ENCODE assay signal across 21 mouse cellular contexts in the genomic region with DNA sequence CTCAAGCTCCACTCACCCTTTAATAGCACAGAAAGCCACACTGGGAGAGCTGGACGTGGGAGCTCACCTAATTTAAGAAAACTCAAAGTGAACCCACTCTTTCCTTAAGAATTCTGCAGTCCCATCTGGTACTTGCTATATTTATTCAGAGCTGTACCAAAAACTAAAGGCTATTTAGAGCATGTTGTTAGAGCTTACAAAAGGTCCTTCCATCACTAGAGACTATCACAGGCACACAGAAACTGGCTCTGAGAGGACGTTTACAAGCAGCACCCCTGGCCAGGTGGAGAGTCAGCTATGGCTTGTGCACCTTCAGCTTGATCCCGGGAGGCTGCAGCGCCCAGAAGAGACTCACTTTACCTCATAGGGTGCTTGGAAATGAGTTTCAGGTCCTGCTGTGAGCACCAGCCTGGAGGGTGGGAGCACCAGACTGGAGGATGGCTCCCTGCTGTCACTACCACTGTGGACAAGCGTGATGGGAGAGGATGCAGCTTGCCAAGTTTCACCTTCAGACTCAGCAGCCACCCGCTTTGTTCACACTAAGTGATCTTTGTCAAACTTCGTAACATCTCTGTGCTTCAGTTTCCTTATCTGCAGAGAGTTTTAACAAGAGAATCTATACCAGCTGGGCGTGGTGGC. TPM values are rescaled to one million over a fixed set of nuclear protein-coding genes. Genes with fewer than 3 reads are reported as not detected.
A peak's percentile ranks its signal among the peaks of the same experiment; 100 is the strongest.
DNase-seq lines count a peak whose midpoint lies in the region; ATAC-seq lines count a peak whose summit lies in the region.
"Had no signal": no experiment of that assay in that cellular context is flagged by ENCODE, and none has a peak within 500 bp of the region (broad histone marks: within the 10 kb centered on the region; RNA-seq: fewer than 3 reads in every experiment).

No protein-coding gene starts in this region.

- no peak for ATAC-seq in forebrain, embryonic 12.5 days (ENCODE audit: low FRiP score)
- ATAC-seq in kidney, embryonic 16.5 days (ENCODE audit: low FRiP score, low TSS enrichment) = no peak
- ATAC-seq: forebrain, embryonic 16.5 days; liver, postnatal 0 days had no signal

- H3K9me3 ChIP-seq in forebrain, embryonic 12.5 days = peaks cover 4% of the 10 kb centered on the region; the same call in 1 of the 2 replicates
- peaks cover 4% of the 10 kb centered on the region; the same call in 1 of the 2 replicates for H3K9me3 ChIP-seq in hindbrain, embryonic 10.5 days
- no peaks in the 10 kb centered on the region for H3K9me3 ChIP-seq in kidney, embryonic 16.5 days (ENCODE audit: low read length)
- H3K9me3 ChIP-seq: hindbrain, embryonic 13.5 days; limb, embryonic 10.5 days; neural tube, embryonic 15.5 days had no signal

- H3K9ac ChIP-seq in forebrain, embryonic 12.5 days = no peak overlapping the region
- H3K9ac ChIP-seq in kidney, embryonic 16.5 days (replicated peaks; ENCODE audit: low read length) = no peak overlapping the region
- H3K9ac ChIP-seq: hindbrain, embryonic 13.5 days; liver, postnatal 0 days; neural tube, embryonic 15.5 days had no signal

- H3K4me2 ChIP-seq in forebrain, embryonic 12.5 days = no peak overlapping the region
- H3K4me2 ChIP-seq in kidney, embryonic 16.5 days (replicated peaks; ENCODE audit: low read depth, low read length) = no peak overlapping the region
- H3K4me2 ChIP-seq: heart, embryonic 11.5 days; hindbrain, embryonic 13.5 days; neural tube, embryonic 15.5 days had no signal

- DNase-seq in right cerebral cortex, adult 18-20 months = peak; percentile 77
- DNase-seq in right cerebral cortex, postnatal 4 days = no peak
- peak; percentile 49 to 55 for DNase-seq in frontal cortex, postnatal 25 days (ENCODE audit: low spot score in 2 of 2)
- peak; percentile 65 to 94 for DNase-seq in left cerebral cortex, postnatal 25 days (ENCODE audit: low spot score in 2 of 2)
- peak; percentile 94 for DNase-seq in telencephalon, adult 2 months (ENCODE audit: low read depth, low spot score)
- DNase-seq in hindbrain, embryonic 10.5 days (ENCODE audit: low spot score) = no peak
- DNase-seq: cerebellum, postnatal 10 days; heart, postnatal 14 days; liver, postnatal 0 days; midbrain, embryonic 14.5 days; spleen, adult 18-20 months had no signal

- no peak overlapping the region for H3K27ac ChIP-seq in forebrain, embryonic 12.5 days
- H3K27ac ChIP-seq in hindbrain, embryonic 10.5 days = no peak overlapping the region
- H3K27ac ChIP-seq in kidney, embryonic 16.5 days (ENCODE audit: low read length) = no peak overlapping the region
- H3K27ac ChIP-seq: hindbrain, embryonic 13.5 days; limb, embryonic 10.5 days; neural tube, embryonic 15.5 days had no signal

- WGBS in forebrain, embryonic 12.5 days = 63% methylated on average over 8 of the region's 8 CpGs
- 66% methylated on average over 8 of the region's 8 CpGs for WGBS in hindbrain, embryonic 10.5 days
- 71% methylated on average over 8 of the region's 8 CpGs for WGBS in kidney, embryonic 16.5 days

- intact Hi-C loops in left cerebral cortex, postnatal 25 days (cut with DNase I) = loop anchor here (5.0 kb wide), 1 partner anchor 35 kb away; no protein-coding TSS in a partner anchor

- H3K4me3 ChIP-seq in forebrain, embryonic 12.5 days (replicated peaks) = no peak overlapping the region
- no peak overlapping the region for H3K4me3 ChIP-seq in hindbrain, embryonic 10.5 days
- H3K4me3 ChIP-seq in kidney, embryonic 16.5 days (ENCODE audit: low read length) = no peak overlapping the region
- H3K4me3 ChIP-seq: hindbrain, embryonic 13.5 days; limb, embryonic 10.5 days; megakaryocyte, embryonic 14.5 days; neural tube, embryonic 15.5 days had no signal

- H3K27me3 ChIP-seq in forebrain, embryonic 12.5 days = no peaks in the 10 kb centered on the region
- H3K27me3 ChIP-seq in hindbrain, embryonic 10.5 days (ENCODE audit: insufficient read depth, poor library complexity, severe bottlenecking) = no peaks in the 10 kb centered on the region
- H3K27me3 ChIP-seq in kidney, embryonic 16.5 days (ENCODE audit: insufficient read depth, low read length) = no peaks in the 10 kb centered on the region
- H3K27me3 ChIP-seq: neural tube, embryonic 15.5 days had no signal

- H3K36me3 ChIP-seq in forebrain, embryonic 12.5 days (replicated peaks) = no peaks in the 10 kb centered on the region
- H3K36me3 ChIP-seq in hindbrain, embryonic 10.5 days = no peaks in the 10 kb centered on the region
- H3K36me3 ChIP-seq in kidney, embryonic 16.5 days (ENCODE audit: insufficient read depth, low read length) = no peaks in the 10 kb centered on the region
- H3K36me3 ChIP-seq: hindbrain, embryonic 13.5 days; limb, embryonic 10.5 days; neural tube, embryonic 15.5 days had no signal

- no peaks in the 10 kb centered on the region for H3K4me1 ChIP-seq in forebrain, embryonic 12.5 days
- no peaks in the 10 kb centered on the region for H3K4me1 ChIP-seq in hindbrain, embryonic 10.5 days (replicated peaks)
- no peaks in the 10 kb centered on the region for H3K4me1 ChIP-seq in kidney, embryonic 16.5 days (ENCODE audit: insufficient read depth, low read length)
- H3K4me1 ChIP-seq: hindbrain, embryonic 13.5 days; limb, embryonic 10.5 days; neural tube, embryonic 15.5 days had no signal

RNA-seq across cellular contexts. Expression of a gene that starts 10.1 kb away (rescaled TPM):
- 100 to 1,000 TPM; 243 to 251 TPM for total RNA-seq in left cerebral cortex, postnatal 25 days (2021)
- polyA plus RNA-seq in forebrain, embryonic 12.5 days (2016; fragmentation: Nextera tagmentation; extraction: Ambion mirVana) = 734 and 738 TPM in 2 replicates
- polyA plus RNA-seq in hindbrain, embryonic 10.5 days (2016; fragmentation: Nextera tagmentation; extraction: Ambion mirVana) = 570 and 710 TPM in 2 replicates
- polyA plus RNA-seq in kidney, embryonic 16.5 days (2015; fragmentation: Nextera tagmentation; extraction: Ambion mirVana) = 481 and 498 TPM in 2 replicates

RNA-seq across cellular contexts. Expression of a gene that starts 42.1 kb away (rescaled TPM):
- 1 to 10 TPM; 3.2 to 4.5 TPM for total RNA-seq in left cerebral cortex, postnatal 25 days (2021)
- polyA plus RNA-seq in forebrain, embryonic 12.5 days (2016; fragmentation: Nextera tagmentation; extraction: Ambion mirVana) = 2.5 and 3.5 TPM in 2 replicates
- 11.6 and 14.1 TPM in 2 replicates for polyA plus RNA-seq in hindbrain, embryonic 10.5 days (2016; fragmentation: Nextera tagmentation; extraction: Ambion mirVana)
- polyA plus RNA-seq in kidney, embryonic 16.5 days (2015; fragmentation: Nextera tagmentation; extraction: Ambion mirVana) = 78.6 and 84.8 TPM in 2 replicates
- total RNA-seq: adrenal gland, adult 18-20 months; liver, adult 2 months had no signal
- polyA plus RNA-seq: liver, adult 2 months had no signal

RNA-seq across cellular contexts. Expression of a gene that starts 46.6 kb away (rescaled TPM):
- total RNA-seq in left cerebral cortex, postnatal 25 days (2021) = 100 to 1,000 TPM; 107 to 109 TPM
- 73.1 and 82.3 TPM in 2 replicates for polyA plus RNA-seq in forebrain, embryonic 12.5 days (2016; fragmentation: Nextera tagmentation; extraction: Ambion mirVana)
- 49.3 and 52.7 TPM in 2 replicates for polyA plus RNA-seq in hindbrain, embryonic 10.5 days (2016; fragmentation: Nextera tagmentation; extraction: Ambion mirVana)
- 31.5 and 32.2 TPM in 2 replicates for polyA plus RNA-seq in kidney, embryonic 16.5 days (2015; fragmentation: Nextera tagmentation; extraction: Ambion mirVana)

Comparison
In these comparisons a context has a peak if more than half of its experiments do, and no peak if none do; other contexts are left out.
1. DNase-seq: peak in right cerebral cortex, adult 18-20 months (single experiment), frontal cortex, postnatal 25 days (2 of 2), left cerebral cortex, postnatal 25 days (2 of 2) and telencephalon, adult 2 months (single experiment); none in right cerebral cortex, postnatal 4 days (single experiment) and hindbrain, embryonic 10.5 days (single experiment).